Mouse (Mus musculus): ENCODE results near the gene Cbfa2t3. TPM values are rescaled to one million over a fixed set of nuclear protein-coding genes. Genes with fewer than 3 reads are reported as not detected.
A peak's percentile ranks its signal among the peaks of the same experiment; 100 is the strongest.

Gene Cbfa2t3
- polyA plus RNA-seq, 1 experiment from 2014 or later = 1.8 TPM

GRCm38 (mm10) chr8:122624653-122625052 lies 74.3 kb downstream of the Cbfa2t3 start:
- no peak for TF ChIP-seq EP300 (optimal IDR thresholded peaks at IDR 0.05)
- peak; percentile 36 for TF ChIP-seq CTCF (IDR thresholded peaks at IDR 0.05; ENCODE audit: low read depth)
- Histone ChIP-seq H3K4me1 (replicated peaks; ENCODE audit: control insufficient read depth, insufficient read depth) (no peaks in the 10 kb centered on the region), H3K27me3 (ENCODE audit: control insufficient read depth, insufficient read depth, low read length) (no peaks in the 10 kb centered on the region), H3K4me3 (ENCODE audit: low read depth, low read length) (no peak overlapping the region), H3K36me3 (ENCODE audit: control insufficient read depth, insufficient read depth, low read length) (no peaks in the 10 kb centered on the region), H3K9me3 (ENCODE audit: control insufficient read depth, low read length) (no peaks in the 10 kb centered on the region), H3K9ac (ENCODE audit: low read length) (no peak overlapping the region), H3K4me2 (replicated peaks; ENCODE audit: low read depth) (no peak overlapping the region), H3K27ac (replicated peaks) (no peak overlapping the region)
- DNase-seq (ENCODE audit: low spot score) (no peak), ATAC-seq (ENCODE audit: low FRiP score, low TSS enrichment) (no peak)
- 69% methylated on average over 5 of the region's 5 CpGs for WGBS

- Histone ChIP-seq H3K4me2 (replicated peaks; ENCODE audit: low read depth) (no peak overlapping the region), H3K4me3 (ENCODE audit: low read depth, low read length) (no peak overlapping the region), H3K9ac (ENCODE audit: low read length) (no peak overlapping the region), H3K4me1 (replicated peaks; ENCODE audit: control insufficient read depth, insufficient read depth) (no peaks in the 10 kb centered on the region), H3K36me3 (ENCODE audit: control insufficient read depth, insufficient read depth, low read length) (no peaks in the 10 kb centered on the region), H3K27me3 (ENCODE audit: control insufficient read depth, insufficient read depth, low read length) (no peaks in the 10 kb centered on the region), H3K27ac (replicated peaks) (no peak overlapping the region), H3K9me3 (ENCODE audit: control insufficient read depth, low read length) (no peaks in the 10 kb centered on the region)
- ATAC-seq (ENCODE audit: low FRiP score, low TSS enrichment) (no peak), DNase-seq (ENCODE audit: low spot score) (no peak)
- whole genome bisulfite sequencing = 89% methylated on average over 17 of the region's 17 CpGs
- TF ChIP-seq EP300 (optimal IDR thresholded peaks at IDR 0.05) (no peak), CTCF (IDR thresholded peaks at IDR 0.05; ENCODE audit: low read depth) (no peak)
These were observed 74.9 kb downstream of the Cbfa2t3 start for GRCm38 (mm10) chr8:122623844-122624642.

- 60% methylated on average over 6 of the region's 6 CpGs for WGBS
- H3K4me1 ChIP-seq (replicated peaks; ENCODE audit: control insufficient read depth, insufficient read depth) = no peaks in the 10 kb centered on the region
- DNase-seq (ENCODE audit: low spot score) (no peak), ATAC-seq (ENCODE audit: low FRiP score, low TSS enrichment) (no peak)
- H3K27ac ChIP-seq (replicated peaks) = no peak within 1 kb of the TSS
- no peaks in the 10 kb centered on the region for H3K27me3 ChIP-seq (ENCODE audit: control insufficient read depth, insufficient read depth, low read length)
- H3K36me3 ChIP-seq (ENCODE audit: control insufficient read depth, insufficient read depth, low read length) = no peaks in the 10 kb centered on the region
- H3K9ac ChIP-seq (ENCODE audit: low read length) = no peak within 1 kb of the TSS
- no peaks in the 10 kb centered on the region for H3K9me3 ChIP-seq (ENCODE audit: control insufficient read depth, low read length)
- TF ChIP-seq EP300 (optimal IDR thresholded peaks at IDR 0.05) (no peak), CTCF (IDR thresholded peaks at IDR 0.05; ENCODE audit: low read depth) (no peak)
- no peak within 1 kb of the TSS for H3K4me2 ChIP-seq (replicated peaks; ENCODE audit: low read depth)
- H3K4me3 ChIP-seq (ENCODE audit: low read depth, low read length) = no peak within 1 kb of the TSS
These were observed 76.2 kb downstream of the Cbfa2t3 start, which contains the start of gene Pabpn1l for GRCm38 (mm10) chr8:122622727-122623126. Gene Pabpn1l, minus strand, starts transcription at chr8:122622739.

- Histone ChIP-seq H3K9ac (ENCODE audit: low read length) (no peak overlapping the region), H3K4me1 (replicated peaks; ENCODE audit: control insufficient read depth, insufficient read depth) (no peaks in the 10 kb centered on the region), H3K27ac (replicated peaks) (no peak overlapping the region), H3K4me2 (replicated peaks; ENCODE audit: low read depth) (no peak overlapping the region), H3K4me3 (ENCODE audit: low read depth, low read length) (no peak overlapping the region), H3K9me3 (ENCODE audit: control insufficient read depth, low read length) (no peaks in the 10 kb centered on the region), H3K36me3 (ENCODE audit: control insufficient read depth, insufficient read depth, low read length) (no peaks in the 10 kb centered on the region), H3K27me3 (ENCODE audit: control insufficient read depth, insufficient read depth, low read length) (no peaks in the 10 kb centered on the region)
- 35% methylated on average over 5 of the region's 5 CpGs for WGBS
- no peak for DNase-seq (ENCODE audit: low spot score)
- TF ChIP-seq CTCF (IDR thresholded peaks at IDR 0.05; ENCODE audit: low read depth) = no peak
- TF ChIP-seq EP300 (optimal IDR thresholded peaks at IDR 0.05) = no peak
- ATAC-seq (ENCODE audit: low FRiP score, low TSS enrichment) = no peak
These were observed 78.5 kb downstream of the Cbfa2t3 start for GRCm38 (mm10) chr8:122620446-122620845.

GRCm38 (mm10) chr8:122618660-122619378 lies 80.1 kb downstream of the Cbfa2t3 start:
- DNase-seq (ENCODE audit: low spot score) = no peak
- Histone ChIP-seq H3K9ac (ENCODE audit: low read length) (no peak overlapping the region), H3K4me2 (replicated peaks; ENCODE audit: low read depth) (no peak overlapping the region), H3K27ac (replicated peaks) (no peak overlapping the region), H3K9me3 (ENCODE audit: control insufficient read depth, low read length) (no peaks in the 10 kb centered on the region), H3K4me3 (ENCODE audit: low read depth, low read length) (no peak overlapping the region), H3K4me1 (replicated peaks; ENCODE audit: control insufficient read depth, insufficient read depth) (no peaks in the 10 kb centered on the region), H3K27me3 (ENCODE audit: control insufficient read depth, insufficient read depth, low read length) (no peaks in the 10 kb centered on the region), H3K36me3 (ENCODE audit: control insufficient read depth, insufficient read depth, low read length) (peaks cover 7% of the 10 kb centered on the region)
- TF ChIP-seq EP300 (optimal IDR thresholded peaks at IDR 0.05) (no peak), CTCF (IDR thresholded peaks at IDR 0.05; ENCODE audit: low read depth) (no peak)
- WGBS = 73% methylated on average over 6 of the region's 6 CpGs
- no peak for ATAC-seq (ENCODE audit: low FRiP score, low TSS enrichment)

Measured in stomach, postnatal 0 days (tissue).